Mouse (Mus musculus): ENCODE data around the gene Uck2.

GRCm38 (mm10) chr1:167283441-167284257, 1.5 kb downstream of the Uck2 start:
- TF ChIP-seq CTCF (IDR thresholded peaks at IDR 0.05; ENCODE audit: low read depth, low read length) = no peak
- TF ChIP-seq POLR2A (IDR thresholded peaks at IDR 0.05; ENCODE audit: insufficient read depth, low read length) = no peak
